Mouse (Mus musculus) cortical plate, adult 2 months (tissue): ENCODE results near the gene Lad1.

ENCODE experiments used
- CTCF ChIP-seq: fragments of 200-500 bp; IDR thresholded peaks from 2 replicates; pipeline ENCODE4 v1.5.1; 2011; ENCODE audit warnings: mild to moderate bottlenecking, control low read depth, low read length; ENCODE audit not compliant: insufficient read depth; ENCODE audit errors: extremely low read depth
- POLR2A ChIP-seq: fragments of 200-500 bp; IDR thresholded peaks from 2 replicates; pipeline ENCODE4 v1.6.1; 2011; ENCODE audit warnings: mild to moderate bottlenecking, low read length, control low read depth; ENCODE audit not compliant: insufficient read depth; ENCODE audit errors: extremely low read depth

- TF ChIP-seq POLR2A = no peak
- TF ChIP-seq CTCF = no peak
Measured at GRCm38 (mm10) chr1:135847611-135848351, 29.4 kb downstream of the Lad1 start.
